Mouse (Mus musculus): ENCODE measurements around the gene Sowahd. TPM values are rescaled to one million over a fixed set of nuclear protein-coding genes. Genes with fewer than 3 reads are reported as not detected.

The Sowahd gene
- polyA plus RNA-seq (2015; fragmentation: Nextera tagmentation; extraction: Ambion mirVana) = 0.12 and 0.36 TPM in 2 replicates

GRCm38 (mm10) chrX:37048066-37048889 lies at the start of gene Sowahd:
Sowahd (plus strand) TSS chrX:37048845.

GRCm38 (mm10) chrX:37084927-37085660 lies 36.4 kb downstream of the Sowahd start, which contains the start of gene Rpl39:
Rpl39 (minus strand) TSS chrX:37085402.

Other genes with a start within 250 kb of the Sowahd start
- gene Ube2a, start 174.9 kb upstream of the Sowahd start, polyA plus RNA-seq (2015; fragmentation: Nextera tagmentation; extraction: Ambion mirVana) = 132 and 136 TPM in 2 replicates
- 15.2 and 17.7 TPM in 2 replicates for gene C330007P06Rik, start 174.7 kb upstream of the Sowahd start, polyA plus RNA-seq (2015; fragmentation: Nextera tagmentation; extraction: Ambion mirVana)
- 1.5 and 1.8 TPM in 2 replicates for gene Nkrf, start 145.9 kb upstream of the Sowahd start, polyA plus RNA-seq (2015; fragmentation: Nextera tagmentation; extraction: Ambion mirVana)
- 7.2 and 8.9 TPM in 2 replicates for gene Sept6, start 57.1 kb upstream of the Sowahd start, polyA plus RNA-seq (2015; fragmentation: Nextera tagmentation; extraction: Ambion mirVana)
- 658 and 701 TPM in 2 replicates for gene Rpl39, start 36.6 kb downstream of the Sowahd start, polyA plus RNA-seq (2015; fragmentation: Nextera tagmentation; extraction: Ambion mirVana)
- 21.4 and 22.3 TPM in 2 replicates for gene Upf3b, start 61.5 kb downstream of the Sowahd start, polyA plus RNA-seq (2015; fragmentation: Nextera tagmentation; extraction: Ambion mirVana)
- gene Nkap, start 78.0 kb downstream of the Sowahd start, polyA plus RNA-seq (2015; fragmentation: Nextera tagmentation; extraction: Ambion mirVana) = 10.0 and 12.0 TPM in 2 replicates
- gene Akap14, start 120.0 kb downstream of the Sowahd start, polyA plus RNA-seq (2015; fragmentation: Nextera tagmentation; extraction: Ambion mirVana) = 0.17 and 0.18 TPM in 2 replicates
- 372 and 394 TPM in 2 replicates for gene Ndufa1, start 142.3 kb downstream of the Sowahd start, polyA plus RNA-seq (2015; fragmentation: Nextera tagmentation; extraction: Ambion mirVana)
- gene Rnf113a1, start 142.4 kb downstream of the Sowahd start, polyA plus RNA-seq (2015; fragmentation: Nextera tagmentation; extraction: Ambion mirVana) = 5.3 and 6.3 TPM in 2 replicates
- gene Gm9, start 162.2 kb downstream of the Sowahd start, polyA plus RNA-seq (2015; fragmentation: Nextera tagmentation; extraction: Ambion mirVana) = not detected in 2 replicates
- not detected in 2 replicates for gene Rhox1, start 173.4 kb downstream of the Sowahd start, polyA plus RNA-seq (2015; fragmentation: Nextera tagmentation; extraction: Ambion mirVana)
- gene Rhox2a, start 196.1 kb downstream of the Sowahd start, polyA plus RNA-seq (2015; fragmentation: Nextera tagmentation; extraction: Ambion mirVana) = not detected in 2 replicates
- gene Rhox3a, start 201.1 kb downstream of the Sowahd start, polyA plus RNA-seq (2015; fragmentation: Nextera tagmentation; extraction: Ambion mirVana) = not detected in 2 replicates
- not detected in 2 replicates for gene Rhox4a, start 216.5 kb downstream of the Sowahd start, polyA plus RNA-seq (2015; fragmentation: Nextera tagmentation; extraction: Ambion mirVana)